Mouse (Mus musculus) hematopoietic stem cell, adult 5-6 weeks (primary cell): Measurements from ENCODE around the gene Zfp541. TPM values are rescaled to one million over a fixed set of nuclear protein-coding genes. Genes with fewer than 3 reads are reported as not detected.

Experiments used
- ATAC-seq, 2 experiments: fragments of 125-278 bp in 1 of 2; replicated peaks in 1 of 2; 2 replicates each; pipeline ENCODE4 v1.8.0; 2016 to 2017; ENCODE audit warnings: inconsistent platforms in 2 of 2, mild to moderate bottlenecking in 2 of 2, moderate number of reproducible peaks in 2 of 2, low read depth in 1 of 2, moderate TSS enrichment in 1 of 2; ENCODE audit not compliant: low FRiP score in 2 of 2, poor library complexity in 2 of 2, severe bottlenecking in 2 of 2, insufficient read depth in 1 of 2, low TSS enrichment in 1 of 2
- total RNA-seq: library from RNA; stranded (forward); fragments of 172-1452, 232-1000 nt; gene quantifications from 2 replicates; pipeline ENCODE4 v1.2.3, GENCODE M21; 2017

Gene Zfp541
- total RNA-seq, 1 experiment from 2014 or later: not detected

- no peak for ATAC-seq
These were observed 72.1 kb downstream of the Zfp541 start for GRCm38 (mm10) chr7:16133691-16134090.

- no peak for ATAC-seq
These were observed 73.4 kb downstream of the Zfp541 start for GRCm38 (mm10) chr7:16134951-16135392.

Other genes with a start within 250 kb of the Zfp541 start
- gene Obox6, start 222.1 kb upstream of the Zfp541 start, total RNA-seq: not detected in 2 replicates
- not detected in 2 replicates for gene Crx, start 181.8 kb upstream of the Zfp541 start, total RNA-seq
- gene Crxos, start 179.2 kb upstream of the Zfp541 start, total RNA-seq: not detected in 2 replicates
- gene Selenow, start 139.4 kb upstream of the Zfp541 start, total RNA-seq: 49.4 and 91.1 TPM in 2 replicates
- gene Nop53, start 115.7 kb upstream of the Zfp541 start, total RNA-seq: 279 and 439 TPM in 2 replicates
- 0.15 and 0.56 TPM in 2 replicates for gene Ehd2, start 94.2 kb upstream of the Zfp541 start, total RNA-seq
- gene Bicra, start 13.9 kb upstream of the Zfp541 start, total RNA-seq: 1.0 and 1.2 TPM in 2 replicates
- 44.4 and 53.9 TPM in 2 replicates for gene Napa, start 36.6 kb downstream of the Zfp541 start, total RNA-seq
- gene Kptn, start 58.1 kb downstream of the Zfp541 start, total RNA-seq: 13.8 and 14.8 TPM in 2 replicates
- gene Slc8a2, start 68.0 kb downstream of the Zfp541 start, total RNA-seq: not detected in 2 replicates
- gene Meis3, start 113.3 kb downstream of the Zfp541 start, total RNA-seq: 1.6 and 3.4 TPM in 2 replicates
- 8.8 and 9.7 TPM in 2 replicates for gene Dhx34, start 160.2 kb downstream of the Zfp541 start, total RNA-seq
- 1.2 and 1.3 TPM in 2 replicates for gene C5ar2, start 182.3 kb downstream of the Zfp541 start, total RNA-seq
- gene C5ar1, start 197.7 kb downstream of the Zfp541 start, total RNA-seq: 4.1 and 5.1 TPM in 2 replicates
- gene Inafm1, start 211.8 kb downstream of the Zfp541 start, total RNA-seq: 14.0 and 14.3 TPM in 2 replicates
- gene Ccdc9, start 225.0 kb downstream of the Zfp541 start, total RNA-seq: 80.8 and 153 TPM in 2 replicates
- gene Bbc3, start 246.6 kb downstream of the Zfp541 start, total RNA-seq: 1.8 and 4.1 TPM in 2 replicates